Mouse (Mus musculus) urinary bladder, postnatal 4 days (tissue): ENCODE data around the gene Sept10.
"Not testable (repeated sequence)": the region's sequence is repeated elsewhere in the genome, so short reads cannot be mapped to it uniquely, and the experiment has no call there.

Experiments
- DNase-seq, 2 experiments: peaks; one replicate each; pipeline ENCODE4 v3.0.0; 2021 to 2022; ENCODE audit warnings: low spot score in 2 of 2

Gene Sept10

GRCm38 (mm10) chr10:59127637-59128036 is 94.0 kb downstream of the Sept10 start:
- DNase-seq = no peak

GRCm38 (mm10) chr10:59125497-59125896 is 96.2 kb downstream of the Sept10 start:
- no peak for DNase-seq

GRCm38 (mm10) chr10:59119811-59120210 is 101.8 kb downstream of the Sept10 start:
- DNase-seq = no peak

- DNase-seq = no peak
Measured at GRCm38 (mm10) chr10:59119001-59119400, 102.6 kb downstream of the Sept10 start.

- no peak for DNase-seq
Measured at GRCm38 (mm10) chr10:59117555-59117954, 104.1 kb downstream of the Sept10 start.

GRCm38 (mm10) chr10:59116331-59116730 is 105.3 kb downstream of the Sept10 start:
- no peak for DNase-seq

GRCm38 (mm10) chr10:59115691-59116090 is 106.0 kb downstream of the Sept10 start:
- DNase-seq = no peak

GRCm38 (mm10) chr10:59114535-59115291 is 106.9 kb downstream of the Sept10 start:
- no peak for DNase-seq

GRCm38 (mm10) chr10:59113386-59113785 is 108.3 kb downstream of the Sept10 start:
- no peak for DNase-seq

- no peak for DNase-seq
Measured at GRCm38 (mm10) chr10:59112755-59113154, 108.9 kb downstream of the Sept10 start.

- no peak for DNase-seq
Measured at GRCm38 (mm10) chr10:59110386-59110785, 111.3 kb downstream of the Sept10 start.

GRCm38 (mm10) chr10:59109015-59109414 is 112.6 kb downstream of the Sept10 start:
- peak; percentile 53 to 84 for DNase-seq

- DNase-seq = no peak
Measured at GRCm38 (mm10) chr10:59106644-59107043, 115.0 kb downstream of the Sept10 start.

GRCm38 (mm10) chr10:59105885-59106284 is 115.8 kb downstream of the Sept10 start:
- no peak for DNase-seq

- DNase-seq = no peak
Measured at GRCm38 (mm10) chr10:59104683-59105082, 117.0 kb downstream of the Sept10 start.

- DNase-seq = not testable (repeated sequence)
Measured at GRCm38 (mm10) chr10:59103076-59103475, 118.6 kb downstream of the Sept10 start.

- DNase-seq = no peak
Measured at GRCm38 (mm10) chr10:59091988-59092387, 129.7 kb downstream of the Sept10 start.
